Mouse (Mus musculus) neural tube, embryonic 14.5 days (tissue): Measurements from ENCODE around the gene Kif22. TPM values are rescaled to one million over a fixed set of nuclear protein-coding genes. Genes with fewer than 3 reads are reported as not detected.
A peak's percentile ranks its signal among the peaks of the same experiment; 100 is the strongest.

Experiments
- ATAC-seq: fragments of 200-750 bp; cut with Nextera tagmentation; 2 replicates; pipeline ENCODE4 v1.8.0; 2017; ENCODE audit warnings: low read depth, mild to moderate bottlenecking, moderate TSS enrichment, moderate library complexity
- H3K27ac ChIP-seq: fragments of 300-500 bp; sonication (generic); 2 replicates; pipeline ENCODE4 v1.5.1; 2014; ENCODE audit warnings: low read depth, mild to moderate bottlenecking, control low read depth, low read length, moderate library complexity, mixed read lengths
- H3K27me3 ChIP-seq: fragments of 300-500 bp; sonication (generic); 2 replicates; pipeline ENCODE4 v1.6.1; 2014; ENCODE audit warnings: low read length; ENCODE audit not compliant: control insufficient read depth, insufficient read depth
- H3K36me3 ChIP-seq: fragments of 300-500 bp; sonication (generic); 2 replicates; pipeline ENCODE4 v1.6.1; 2014; ENCODE audit warnings: low read length, mixed read lengths; ENCODE audit not compliant: control insufficient read depth, insufficient read depth
- H3K4me1 ChIP-seq: fragments of 300-500 bp; sonication (generic); 2 replicates; pipeline ENCODE4 v1.6.1; 2014; ENCODE audit warnings: low read length; ENCODE audit not compliant: control insufficient read depth, insufficient read depth
- H3K4me2 ChIP-seq: fragments of 300-500 bp; sonication (generic); 2 replicates; pipeline ENCODE4 v1.6.1; 2014; ENCODE audit warnings: mild to moderate bottlenecking, low read depth, low read length, control low read depth
- H3K4me3 ChIP-seq: fragments of 300-500 bp; sonication (generic); 2 replicates; pipeline ENCODE4 v1.5.1; 2014; ENCODE audit warnings: low read depth, low read length, control low read depth, mixed read lengths
- H3K9ac ChIP-seq: fragments of 300-500 bp; sonication (generic); replicated peaks from 2 replicates; pipeline ENCODE4 v1.6.1; 2014; ENCODE audit warnings: low read depth, mild to moderate bottlenecking, control low read depth, low read length, mixed read lengths
- H3K9me3 ChIP-seq: fragments of 300-500 bp; sonication (generic); 2 replicates; pipeline ENCODE4 v1.6.1; 2016; ENCODE audit warnings: low read length; ENCODE audit not compliant: control insufficient read depth
- WGBS: fragments of 180-500 bp; shearing (Covaris S2); extraction: QIAGEN DNeasy Blood & Tissue Kit; methylation state at CpG from one replicate; pipeline ENCODE4 v1.1.7; 2014; 5-methylcytosine and 5-hydroxymethylcytosine counted together
- polyA plus RNA-seq: library from polyadenylated mRNA; unstranded; fragments of >200 nt; fragmentation: Nextera tagmentation; extraction: Ambion mirVana; gene quantifications from 2 replicates; pipeline ENCODE4 v1.2.1, GENCODE M21; 2014

Kif22 gene
- polyA plus RNA-seq, 1 experiment from 2014 or later, result 12.7 TPM

DNA sequence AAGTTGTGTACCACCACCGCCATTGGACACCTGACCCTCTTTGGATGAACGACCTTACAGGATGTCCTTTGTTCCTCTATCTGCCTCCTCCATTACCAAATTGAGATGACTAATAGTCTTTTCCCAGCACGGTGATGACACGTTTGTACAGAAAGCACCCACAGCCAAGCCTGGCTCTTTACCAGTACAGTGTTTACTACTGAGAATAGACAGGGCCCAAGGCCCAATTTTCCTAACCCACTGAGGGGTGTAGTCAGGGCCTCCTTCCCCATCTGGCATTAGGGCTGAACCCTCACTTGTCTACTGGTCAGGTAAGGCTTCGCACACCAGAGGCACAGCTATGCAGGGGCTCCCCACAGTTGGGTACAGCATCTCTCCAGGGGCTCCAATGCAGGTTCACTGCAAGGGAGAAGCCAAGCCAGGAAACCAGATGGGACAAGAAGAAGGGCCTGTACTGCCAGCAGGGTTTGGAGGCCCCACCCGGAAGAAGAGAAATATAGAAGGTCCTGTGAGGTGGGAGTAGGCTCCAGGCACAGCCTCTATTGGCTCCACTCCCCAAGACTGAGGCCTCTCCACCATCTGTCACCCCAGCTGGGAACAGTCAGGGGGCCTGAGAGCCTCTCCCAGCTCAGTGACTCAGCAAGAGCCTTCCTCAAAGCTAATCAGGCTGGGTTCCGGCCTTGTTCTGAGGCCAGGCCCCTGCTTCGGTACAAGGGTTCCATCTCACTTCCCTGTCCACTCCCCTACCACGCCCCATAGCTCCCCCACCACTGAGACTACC, 33.8 kb downstream of the Kif22 start:
- Histone ChIP-seq H3K27me3 (no peaks in the 10 kb centered on the region), H3K9me3 (no peaks in the 10 kb centered on the region), H3K4me2 (no peak overlapping the region), H3K36me3 (peaks cover under 1% of the 10 kb centered on the region; the same call in 1 of the 2 replicates), H3K4me3 (no peak overlapping the region), H3K9ac (no peak overlapping the region), H3K27ac (0 out of 2 replicates have a peak overlapping the region, but pooled peaks have one; percentile 23), H3K4me1 (no peaks in the 10 kb centered on the region)
- 55% methylated on average over 9 of the region's 9 CpGs for WGBS
- peak; percentile 74; the same call in 1 of the 2 replicates for ATAC-seq

DNA sequence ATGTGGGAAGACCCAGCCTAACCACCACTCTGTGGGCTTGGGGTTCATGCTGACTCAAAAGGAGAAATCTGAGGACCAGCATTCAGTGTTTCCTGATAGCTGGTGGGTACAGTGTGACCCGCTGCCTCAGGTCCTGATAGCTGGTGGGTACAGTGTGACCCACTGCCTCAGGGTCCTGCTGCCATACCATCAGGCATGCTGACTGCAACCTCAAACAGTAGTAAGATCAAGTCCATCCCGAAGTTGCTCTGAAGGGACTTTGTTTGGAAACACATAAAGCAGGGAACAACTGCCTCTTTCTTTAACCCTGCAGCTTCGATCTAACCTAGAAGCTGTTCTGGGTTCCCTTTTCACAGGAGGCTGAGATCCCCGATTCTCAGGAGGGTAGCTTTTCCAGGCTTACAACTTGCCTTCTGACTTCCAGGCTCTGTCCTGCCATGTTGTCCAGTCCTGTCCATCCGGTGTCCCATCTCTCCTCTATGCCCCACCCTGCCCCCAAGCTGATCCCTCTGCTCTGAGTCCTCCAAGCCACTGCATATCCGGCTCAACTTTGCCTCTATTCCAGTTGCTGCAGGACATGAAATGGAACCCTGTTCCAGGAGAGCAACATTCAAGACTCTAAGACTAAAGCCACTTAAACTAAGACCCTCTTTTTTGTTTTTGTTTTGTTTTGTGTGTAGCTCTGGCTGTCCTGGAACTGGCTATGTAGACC, 34.8 kb downstream of the Kif22 start:
- ATAC-seq, result no peak
- no peak overlapping the region for H3K9ac ChIP-seq
- H3K4me2 ChIP-seq, result no peak overlapping the region
- H3K36me3 ChIP-seq, result no peaks in the 10 kb centered on the region
- no peaks in the 10 kb centered on the region for H3K4me1 ChIP-seq
- no peak overlapping the region for H3K27ac ChIP-seq
- 84% methylated on average over 6 of the region's 6 CpGs for WGBS
- no peak overlapping the region for H3K4me3 ChIP-seq
- no peaks in the 10 kb centered on the region for H3K27me3 ChIP-seq
- H3K9me3 ChIP-seq, result no peaks in the 10 kb centered on the region

DNA sequence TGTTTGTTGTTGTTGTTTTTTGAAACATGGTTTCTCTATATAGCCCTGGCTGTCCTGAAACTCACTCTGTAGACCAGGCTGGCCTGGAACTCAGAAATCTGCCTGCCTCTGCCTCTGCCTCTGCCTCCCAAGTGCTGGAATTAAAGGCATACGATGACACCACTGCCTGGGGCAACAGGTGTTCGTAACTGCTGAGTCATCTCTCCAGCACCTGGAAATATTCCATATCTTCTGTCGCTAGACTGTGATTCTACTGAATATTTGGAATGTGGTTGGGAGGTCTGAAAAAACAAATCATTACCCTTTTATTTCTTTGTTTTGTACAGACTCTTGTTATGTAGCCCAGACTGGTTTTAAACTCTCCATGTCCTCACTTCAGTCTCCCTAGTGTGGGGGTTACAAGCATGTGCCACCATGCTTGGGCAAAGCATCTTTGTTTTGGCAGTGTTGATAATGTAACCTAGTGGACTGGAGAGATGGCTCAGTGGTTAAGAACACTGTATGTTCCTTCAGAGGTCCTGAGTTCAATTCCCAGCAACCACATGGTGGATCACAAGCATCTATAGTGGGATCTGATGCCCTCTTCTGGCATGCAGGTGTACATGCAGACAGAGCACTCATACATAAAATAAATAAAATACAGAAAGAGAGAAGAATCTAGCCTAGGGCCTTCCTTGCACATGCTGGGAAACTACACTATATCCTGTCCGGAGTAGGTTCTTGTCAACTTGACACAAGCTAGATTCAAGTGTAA, 38.0 kb downstream of the Kif22 start:
- no peaks in the 10 kb centered on the region for H3K36me3 ChIP-seq
- no peak overlapping the region for H3K9ac ChIP-seq
- WGBS, result 92% methylated on average over 4 of the region's 4 CpGs
- ATAC-seq, result no peak
- no peaks in the 10 kb centered on the region for H3K4me1 ChIP-seq
- H3K9me3 ChIP-seq, result no peaks in the 10 kb centered on the region
- H3K4me2 ChIP-seq, result no peak overlapping the region
- no peak overlapping the region for H3K4me3 ChIP-seq
- H3K27me3 ChIP-seq, result no peaks in the 10 kb centered on the region
- no peak overlapping the region for H3K27ac ChIP-seq

GRCm38 (mm10) chr7:127003620-127004019, 38.7 kb downstream of the Kif22 start:
- H3K27me3 ChIP-seq, result no peaks in the 10 kb centered on the region
- H3K4me1 ChIP-seq, result no peaks in the 10 kb centered on the region
- no peak overlapping the region for H3K4me2 ChIP-seq
- no peak overlapping the region for H3K27ac ChIP-seq
- H3K36me3 ChIP-seq, result no peaks in the 10 kb centered on the region
- no peaks in the 10 kb centered on the region for H3K9me3 ChIP-seq
- no peak overlapping the region for H3K4me3 ChIP-seq
- 94% methylated on average over 5 of the region's 5 CpGs for WGBS
- ATAC-seq, result no peak
- no peak overlapping the region for H3K9ac ChIP-seq

DNA sequence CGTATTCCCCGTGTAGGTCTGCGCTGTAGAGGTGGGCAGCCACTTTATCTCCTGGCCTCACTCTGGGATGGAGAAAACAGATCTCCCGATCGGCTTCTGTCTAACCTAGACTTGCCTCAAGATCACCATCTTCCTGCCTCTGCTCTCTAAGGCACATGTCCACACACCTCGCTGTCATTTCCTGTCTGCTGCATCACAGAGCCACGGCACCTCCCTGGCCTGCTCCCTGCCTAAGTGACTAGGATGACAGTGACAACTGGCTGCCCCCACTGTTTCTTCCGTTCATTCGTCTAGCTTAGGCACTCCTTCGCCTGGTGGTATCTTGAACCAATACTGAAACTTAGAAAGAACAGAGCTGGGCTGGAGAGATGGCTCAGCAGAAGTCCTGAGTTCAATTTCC, 42.7 kb downstream of the Kif22 start:
- ATAC-seq, result no peak
- Histone ChIP-seq H3K9me3 (no peaks in the 10 kb centered on the region), H3K9ac (no peak overlapping the region), H3K4me2 (no peak overlapping the region), H3K4me1 (no peaks in the 10 kb centered on the region), H3K27ac (no peak overlapping the region), H3K36me3 (no peaks in the 10 kb centered on the region), H3K4me3 (no peak overlapping the region), H3K27me3 (no peaks in the 10 kb centered on the region)
- 83% methylated on average over 10 of the region's 10 CpGs for WGBS

- no peak overlapping the region for H3K9ac ChIP-seq
- no peaks in the 10 kb centered on the region for H3K27me3 ChIP-seq
- H3K4me2 ChIP-seq, result no peak overlapping the region
- 70% methylated on average over 4 of the region's 4 CpGs for WGBS
- ATAC-seq, result no peak
- H3K27ac ChIP-seq, result no peak overlapping the region
- no peaks in the 10 kb centered on the region for H3K36me3 ChIP-seq
- H3K9me3 ChIP-seq, result no peaks in the 10 kb centered on the region
- H3K4me1 ChIP-seq, result no peaks in the 10 kb centered on the region
- H3K4me3 ChIP-seq, result no peak overlapping the region
These were observed 45.8 kb downstream of the Kif22 start for GRCm38 (mm10) chr7:126996449-126996848.

DNA sequence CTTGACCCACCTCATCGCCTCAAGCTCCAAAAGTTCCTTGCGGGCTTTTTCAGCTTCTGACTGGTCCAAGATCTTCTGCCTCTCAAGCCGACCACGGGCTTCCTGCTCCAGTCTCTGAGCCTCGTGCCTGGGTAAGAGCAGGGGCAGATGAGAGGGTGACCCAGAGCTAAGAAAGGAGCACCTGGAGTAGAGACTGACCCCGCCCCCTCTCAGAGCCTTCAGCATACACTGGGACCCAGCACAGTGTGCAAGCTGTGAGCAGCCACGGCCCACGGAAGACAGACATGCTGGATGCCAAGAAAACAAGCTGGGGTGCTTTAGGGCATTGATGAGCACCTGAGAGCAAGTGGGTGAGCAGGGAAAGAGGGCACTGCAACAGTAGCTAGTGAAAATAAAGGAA, 53.5 kb downstream of the Kif22 start:
- Histone ChIP-seq H3K9me3 (no peaks in the 10 kb centered on the region), H3K27ac (no peak overlapping the region), H3K4me2 (no peak overlapping the region), H3K27me3 (no peaks in the 10 kb centered on the region), H3K36me3 (no peaks in the 10 kb centered on the region), H3K9ac (no peak overlapping the region), H3K4me3 (no peak overlapping the region), H3K4me1 (no peaks in the 10 kb centered on the region)
- WGBS, result 70% methylated on average over 8 of the region's 8 CpGs
- ATAC-seq, result no peak

DNA sequence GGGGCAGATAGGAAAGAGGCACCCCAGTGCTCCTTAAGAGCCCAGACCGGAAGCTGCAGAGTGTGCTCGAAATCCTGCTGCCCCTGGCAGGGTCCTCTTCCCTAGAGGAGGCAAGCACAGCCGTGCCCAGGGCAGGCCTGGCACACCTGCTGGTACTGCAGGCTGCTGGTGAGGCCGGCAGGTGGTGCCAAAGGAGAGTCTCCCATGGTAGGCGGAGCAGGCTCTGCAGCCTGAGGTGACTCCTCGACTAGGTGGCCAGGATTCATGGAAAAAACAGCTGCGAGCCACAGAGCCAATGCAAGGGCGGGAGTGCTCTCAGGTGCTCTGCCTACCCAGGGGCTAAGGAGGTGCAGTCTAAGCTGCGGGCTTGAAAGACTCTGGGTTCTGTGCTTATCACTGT, 56.0 kb downstream of the Kif22 start:
- no peaks in the 10 kb centered on the region for H3K9me3 ChIP-seq
- no peak overlapping the region for H3K4me2 ChIP-seq
- peaks cover 1% of the 10 kb centered on the region; the same call in 1 of the 2 replicates for H3K36me3 ChIP-seq
- 53% methylated on average over 9 of the region's 9 CpGs for WGBS
- H3K4me3 ChIP-seq, result no peak overlapping the region
- H3K4me1 ChIP-seq, result no peaks in the 10 kb centered on the region
- H3K27ac ChIP-seq, result no peak overlapping the region
- H3K9ac ChIP-seq, result no peak overlapping the region
- H3K27me3 ChIP-seq, result no peaks in the 10 kb centered on the region
- ATAC-seq, result no peak
